Mouse (Mus musculus): ENCODE measurements around the gene Plekhd1.

The Plekhd1 gene

GRCm38 (mm10) chr12:80699144-80699531 lies 6.7 kb downstream of the Plekhd1 start:
- no peak for DNase-seq (ENCODE audit: low read depth)

- no peak for DNase-seq (ENCODE audit: low read depth)
Observed at GRCm38 (mm10) chr12:80701332-80701731, 8.9 kb downstream of the Plekhd1 start.

- no peak for DNase-seq (ENCODE audit: low read depth)
Observed at GRCm38 (mm10) chr12:80706208-80706914, 14.0 kb downstream of the Plekhd1 start.

DNA sequence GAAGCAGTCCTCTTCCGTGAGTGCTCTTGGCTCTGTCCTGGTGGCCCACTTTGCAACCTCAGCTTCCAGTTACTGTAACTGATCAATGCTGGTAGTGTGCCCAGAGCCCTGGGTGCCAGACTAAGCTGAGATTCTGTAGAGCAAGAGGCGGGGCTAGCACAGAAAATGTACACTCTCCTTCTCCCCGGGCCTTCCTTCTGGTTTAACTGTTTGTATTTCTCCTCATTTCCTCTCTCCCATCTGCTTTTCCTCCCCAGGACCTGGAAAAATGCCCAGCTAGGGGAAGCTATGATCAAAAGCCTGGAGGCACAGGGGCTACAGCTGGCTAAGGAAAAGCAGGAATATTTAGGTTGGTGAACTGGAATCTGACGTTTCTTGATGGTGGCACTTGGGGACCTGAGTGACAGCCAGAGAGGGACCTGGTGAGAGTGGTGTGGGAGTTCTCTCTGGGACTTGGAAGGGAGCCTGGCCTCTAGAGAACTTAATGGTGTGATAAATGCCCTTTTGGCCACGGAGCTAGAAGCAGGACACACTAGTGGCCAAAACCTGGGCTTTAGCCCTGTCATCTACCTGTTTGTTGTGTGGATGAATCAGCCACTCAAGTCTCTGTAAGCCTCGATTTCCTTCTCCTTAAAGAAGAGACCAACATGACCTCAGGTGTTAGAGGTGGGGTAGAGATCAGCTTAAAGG lies 14.7 kb downstream of the Plekhd1 start:
- no peak for DNase-seq (ENCODE audit: low read depth)

GRCm38 (mm10) chr12:80715915-80716314 lies 23.5 kb downstream of the Plekhd1 start:
- DNase-seq (ENCODE audit: low read depth): no peak

GRCm38 (mm10) chr12:80719141-80719540 lies 26.8 kb downstream of the Plekhd1 start:
- peak; percentile 17 for DNase-seq (ENCODE audit: low read depth)

DNA sequence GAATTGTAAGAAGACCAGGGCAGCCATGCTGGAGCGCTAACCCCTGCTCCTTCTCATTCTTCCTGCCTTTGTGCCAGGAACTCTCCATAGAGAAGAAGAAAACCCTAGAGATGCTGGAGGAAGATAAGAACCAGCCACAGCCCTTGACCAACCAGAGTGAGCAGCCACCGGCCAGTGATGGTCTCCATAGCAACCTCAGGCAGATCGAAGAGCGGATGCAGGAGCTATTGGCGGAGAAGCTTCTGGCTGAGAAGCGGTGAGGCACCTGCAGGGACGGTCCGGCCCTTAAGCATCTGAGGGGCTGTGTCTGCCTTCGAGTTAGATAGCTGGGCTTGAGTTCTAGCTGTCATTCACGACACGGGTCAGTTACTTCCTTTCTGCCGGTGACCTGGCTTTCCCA lies 28.1 kb downstream of the Plekhd1 start:
- DNase-seq (ENCODE audit: low read depth): no peak

DNA sequence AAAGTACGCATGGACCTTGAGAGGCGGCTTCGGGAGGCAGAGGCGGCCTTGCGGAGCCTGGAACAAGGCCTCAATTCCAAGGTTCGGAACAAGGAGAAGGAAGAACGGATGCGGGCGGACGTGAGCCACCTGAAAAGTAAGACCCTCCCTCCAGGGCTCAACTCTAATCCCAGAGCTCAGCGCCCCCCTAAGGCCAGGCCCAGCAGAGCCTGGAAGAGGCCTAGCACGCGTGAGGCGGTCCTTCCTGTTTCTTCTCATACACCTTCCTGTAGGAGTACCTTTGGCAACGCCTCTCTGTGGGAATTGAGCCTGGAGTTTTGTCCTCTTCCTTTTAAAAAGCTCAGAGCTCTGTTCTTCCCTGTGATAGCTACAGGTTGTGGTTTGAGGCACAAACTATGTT lies 29.1 kb downstream of the Plekhd1 start:
- no peak for DNase-seq (ENCODE audit: low read depth)

DNA sequence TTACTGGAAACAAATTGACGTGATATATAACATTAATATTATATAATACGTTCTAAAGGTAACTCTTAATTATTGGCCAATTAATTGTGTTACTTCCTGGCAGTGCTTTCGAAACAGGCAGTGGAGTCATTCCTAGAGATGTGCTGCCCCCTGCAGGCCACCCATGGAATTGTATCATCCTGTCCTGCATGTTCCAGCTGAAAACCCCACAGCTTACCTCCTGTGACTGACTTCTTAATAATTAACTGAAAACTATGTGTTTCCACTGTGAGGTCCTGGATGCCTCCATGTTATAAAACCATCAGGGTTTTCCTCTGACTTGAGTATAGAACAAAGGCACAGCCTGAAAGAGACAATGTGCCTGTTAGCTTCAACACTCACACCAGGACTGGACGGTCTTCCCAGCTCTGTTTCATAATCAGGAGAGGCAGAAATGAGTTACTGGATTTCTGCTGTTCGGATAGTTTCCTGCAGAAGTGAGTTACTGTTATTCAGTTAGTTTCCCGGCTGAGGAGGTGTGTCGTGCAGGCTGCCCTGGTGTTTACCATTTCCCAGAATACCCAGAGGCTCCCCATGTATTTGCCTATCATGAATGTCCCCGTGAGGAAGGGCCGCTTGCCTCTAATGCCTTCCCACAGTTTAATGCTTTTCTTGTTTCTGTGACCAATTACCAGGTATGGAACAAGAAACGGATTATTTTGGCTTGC lies 32.6 kb downstream of the Plekhd1 start:
- peak; percentile 81 for DNase-seq (ENCODE audit: low read depth)

DNA sequence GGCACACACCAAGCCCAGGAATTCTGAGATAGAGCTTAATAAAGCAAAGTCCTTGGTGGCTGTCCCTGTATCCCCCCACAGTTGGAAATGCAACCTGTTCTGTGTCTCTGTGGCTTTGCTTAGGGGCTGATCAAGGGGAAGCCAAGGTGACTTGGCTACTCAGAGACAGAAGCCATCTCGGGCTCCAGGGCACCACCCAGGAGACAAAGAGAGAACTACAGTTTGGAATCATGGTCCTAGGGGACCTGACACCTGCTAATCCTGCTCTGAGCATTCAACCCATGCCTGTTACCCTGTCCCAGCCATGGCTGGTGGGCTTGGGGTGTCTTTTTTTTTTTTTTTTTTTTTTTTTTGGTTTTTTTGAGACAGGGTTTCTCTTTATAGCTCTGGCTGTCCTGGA lies 35.8 kb downstream of the Plekhd1 start:
- no peak for DNase-seq (ENCODE audit: low read depth)

GRCm38 (mm10) chr12:80728814-80729213 lies 36.4 kb downstream of the Plekhd1 start:
- no peak for DNase-seq (ENCODE audit: low read depth)

GRCm38 (mm10) chr12:80729758-80730530 lies 37.6 kb downstream of the Plekhd1 start:
- DNase-seq (ENCODE audit: low read depth): no peak

DNA sequence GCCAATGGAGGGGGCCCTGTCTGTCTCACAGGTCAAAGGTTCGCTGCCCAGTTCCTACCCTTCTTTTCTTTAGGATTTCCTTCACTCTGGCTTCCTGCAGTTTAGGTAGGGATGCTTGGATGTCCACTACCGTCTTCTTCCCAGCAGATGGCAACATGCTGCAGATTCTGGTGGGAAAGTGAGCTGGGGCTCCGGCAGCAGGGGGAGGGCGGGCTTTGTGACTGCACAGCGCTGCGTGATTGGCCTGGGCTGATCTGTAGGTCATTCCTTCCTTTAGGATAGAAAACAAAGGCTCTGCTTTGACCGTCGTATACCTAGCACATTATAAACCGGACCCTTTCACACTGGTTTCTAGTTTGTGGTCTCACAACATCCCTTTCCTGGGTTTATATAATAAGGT lies 38.2 kb downstream of the Plekhd1 start:
- DNase-seq (ENCODE audit: low read depth): no peak

DNA sequence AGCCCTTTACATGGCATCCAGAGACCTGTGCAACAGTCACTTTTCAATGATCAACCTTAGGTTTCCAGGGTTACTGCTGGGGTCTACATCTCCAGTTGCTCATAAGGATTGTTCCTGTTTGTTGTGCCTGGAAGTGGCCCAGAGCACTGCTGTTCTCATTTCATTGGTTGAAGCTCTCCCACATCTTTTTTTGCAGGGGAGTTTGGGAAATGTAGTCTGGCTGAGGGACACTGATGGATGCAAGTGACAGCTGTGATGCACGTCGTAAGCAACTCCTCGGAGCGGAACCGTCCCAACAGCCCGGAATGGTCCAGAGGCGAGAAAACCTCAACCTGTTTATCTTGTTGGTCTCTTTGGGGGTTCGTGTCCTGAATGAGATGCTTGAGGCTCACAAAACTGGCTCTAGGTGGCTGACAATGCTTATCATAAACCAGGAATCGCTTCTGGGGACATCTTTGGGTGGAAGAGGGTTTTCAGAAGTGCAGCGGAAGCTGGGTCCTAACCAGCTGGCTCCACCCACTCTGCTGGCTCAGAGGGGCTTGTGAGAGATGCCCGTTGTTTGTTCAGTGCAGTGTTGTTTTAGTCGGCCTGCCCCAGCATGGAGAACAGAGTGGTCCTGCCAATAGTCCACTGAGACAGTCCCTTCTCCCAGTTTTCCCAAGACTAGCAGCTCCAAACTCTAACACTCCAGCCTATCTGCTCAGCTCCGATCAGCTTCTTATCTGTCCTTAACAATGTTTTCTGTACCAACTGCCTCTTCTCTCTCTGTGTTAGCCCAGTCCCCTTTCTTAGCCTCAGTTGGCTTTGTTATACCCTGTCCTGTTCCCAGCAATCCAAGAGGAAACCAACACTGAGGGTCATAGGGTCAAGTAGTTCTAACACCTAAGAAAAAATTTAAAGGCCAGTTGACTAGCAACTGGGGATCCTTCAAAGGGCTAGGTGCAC lies 42.4 kb downstream of the Plekhd1 start:
- DNase-seq (ENCODE audit: low read depth): no peak

- DNase-seq (ENCODE audit: low read depth): peak; percentile 40
Observed at GRCm38 (mm10) chr12:80736464-80737282, 44.3 kb downstream of the Plekhd1 start.

DNA sequence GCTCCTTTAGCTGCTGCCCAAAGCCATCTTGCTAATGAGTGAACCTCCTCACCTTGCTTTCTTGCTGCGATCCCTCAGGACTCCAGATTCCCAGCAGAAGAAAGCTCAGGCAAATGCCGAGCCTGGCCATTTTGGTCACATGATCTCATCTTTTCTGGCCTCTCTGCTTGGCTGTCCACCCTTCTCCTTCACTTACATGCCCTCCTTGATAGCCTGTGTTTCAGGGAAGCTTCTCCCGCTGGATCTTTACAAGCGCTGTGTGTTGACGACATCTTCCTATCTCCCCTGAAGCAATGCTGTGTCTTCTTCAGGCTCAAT lies 44.9 kb downstream of the Plekhd1 start:
- DNase-seq (ENCODE audit: low read depth): no peak

DNA sequence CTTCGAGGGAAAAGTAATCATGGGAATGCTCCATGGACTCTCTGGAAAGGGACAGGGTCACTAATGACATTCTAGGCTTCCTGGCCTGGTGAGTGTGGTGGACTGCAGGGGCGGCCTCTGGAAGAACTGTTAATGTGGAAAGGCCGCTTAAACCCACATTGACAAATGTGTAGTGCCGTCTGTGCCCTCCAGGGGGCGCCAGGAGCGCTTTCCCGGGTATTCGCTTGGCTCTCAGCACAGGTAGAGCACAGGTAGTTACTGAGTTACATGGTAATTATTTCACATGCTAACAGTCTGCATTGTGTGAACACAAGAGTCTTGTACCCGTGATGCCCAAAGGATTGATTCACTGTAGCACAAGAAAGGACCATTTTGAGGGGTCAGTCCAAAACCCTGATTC lies 47.1 kb downstream of the Plekhd1 start:
- DNase-seq (ENCODE audit: low read depth): peak; percentile 49

DNA sequence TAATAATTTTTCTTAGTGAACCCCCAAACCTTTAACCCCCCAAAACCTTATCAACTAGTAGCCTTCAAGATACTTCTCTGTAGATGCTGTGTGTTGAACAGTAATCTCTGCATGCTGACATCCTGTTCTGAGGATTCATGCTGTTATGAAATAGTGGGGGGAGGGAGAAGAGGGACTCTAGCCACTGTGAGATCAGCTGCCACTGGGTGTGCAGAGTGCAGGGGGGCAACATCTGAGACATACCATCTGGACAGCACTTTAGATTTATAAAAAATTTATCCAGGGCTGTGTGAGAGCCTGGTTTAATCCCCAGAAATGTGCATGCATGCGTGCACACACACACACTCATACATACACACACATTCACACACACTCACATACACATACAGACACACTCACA lies 52.2 kb downstream of the Plekhd1 start:
- no peak for DNase-seq (ENCODE audit: low read depth)

- no peak for DNase-seq (ENCODE audit: low read depth)
Observed at GRCm38 (mm10) chr12:80746031-80746813, 53.8 kb downstream of the Plekhd1 start.

GRCm38 (mm10) chr12:80751556-80751955 lies 59.2 kb downstream of the Plekhd1 start:
- DNase-seq (ENCODE audit: low read depth): no peak

Measured in induced T-regulatory cell, adult 2 months (primary cell).